Mouse (Mus musculus): ENCODE data around the gene Zfp385b.

The Zfp385b gene

GRCm38 (mm10) chr2:77589205-77589901 is 230.1 kb downstream of the Zfp385b start:
- DNase-seq (ENCODE audit: low spot score in 2 of 2) = peak; percentile 27 to 40

- no peak for DNase-seq (ENCODE audit: low spot score in 2 of 2)
Measured at GRCm38 (mm10) chr2:77587387-77587786, 232.1 kb downstream of the Zfp385b start.

- no peak for DNase-seq (ENCODE audit: low spot score in 2 of 2)
Measured at GRCm38 (mm10) chr2:77586581-77587360, 232.7 kb downstream of the Zfp385b start.

GRCm38 (mm10) chr2:77583586-77583985 is 235.9 kb downstream of the Zfp385b start:
- no peak for DNase-seq (ENCODE audit: low spot score in 2 of 2)

- DNase-seq (ENCODE audit: low spot score in 2 of 2) = no peak
Measured at GRCm38 (mm10) chr2:77576571-77576970, 242.9 kb downstream of the Zfp385b start.

- no peak for DNase-seq (ENCODE audit: low spot score in 2 of 2)
Measured at GRCm38 (mm10) chr2:77567528-77568435, 251.7 kb downstream of the Zfp385b start.

GRCm38 (mm10) chr2:77563706-77564105 is 255.7 kb downstream of the Zfp385b start:
- DNase-seq (ENCODE audit: low spot score in 2 of 2) = no peak

- no peak for DNase-seq (ENCODE audit: low spot score in 2 of 2)
Measured at GRCm38 (mm10) chr2:77561941-77562340, 257.5 kb downstream of the Zfp385b start.

- no peak for DNase-seq (ENCODE audit: low spot score in 2 of 2)
Measured at GRCm38 (mm10) chr2:77556938-77557337, 262.5 kb downstream of the Zfp385b start.

- DNase-seq (ENCODE audit: low spot score in 2 of 2) = no peak
Measured at GRCm38 (mm10) chr2:77555980-77556379, 263.5 kb downstream of the Zfp385b start.

- no peak for DNase-seq (ENCODE audit: low spot score in 2 of 2)
Measured at GRCm38 (mm10) chr2:77552675-77553074, 266.8 kb downstream of the Zfp385b start.

GRCm38 (mm10) chr2:77543388-77543787 is 276.1 kb downstream of the Zfp385b start:
- DNase-seq (ENCODE audit: low spot score in 2 of 2) = no peak

GRCm38 (mm10) chr2:77542605-77543004 is 276.8 kb downstream of the Zfp385b start:
- DNase-seq (ENCODE audit: low spot score in 2 of 2) = no peak

- DNase-seq (ENCODE audit: low spot score in 2 of 2) = no peak
Measured at GRCm38 (mm10) chr2:77541681-77542080, 277.8 kb downstream of the Zfp385b start.

- no peak for DNase-seq (ENCODE audit: low spot score in 2 of 2)
Measured at GRCm38 (mm10) chr2:77540860-77541259, 278.6 kb downstream of the Zfp385b start.

- no peak for DNase-seq (ENCODE audit: low spot score in 2 of 2)
Measured at GRCm38 (mm10) chr2:77536556-77536955, 282.9 kb downstream of the Zfp385b start.

- no peak for DNase-seq (ENCODE audit: low spot score in 2 of 2)
Measured at GRCm38 (mm10) chr2:77528079-77528752, 291.2 kb downstream of the Zfp385b start.

- no peak for DNase-seq (ENCODE audit: low spot score in 2 of 2)
Measured at GRCm38 (mm10) chr2:77527616-77528015, 291.8 kb downstream of the Zfp385b start.

- DNase-seq (ENCODE audit: low spot score in 2 of 2) = no peak
Measured at GRCm38 (mm10) chr2:77526803-77527202, 292.6 kb downstream of the Zfp385b start.

GRCm38 (mm10) chr2:77526301-77526700 is 293.1 kb downstream of the Zfp385b start:
- DNase-seq (ENCODE audit: low spot score in 2 of 2) = no peak

GRCm38 (mm10) chr2:77522223-77522622 is 297.2 kb downstream of the Zfp385b start:
- no peak for DNase-seq (ENCODE audit: low spot score in 2 of 2)
